Mouse (Mus musculus) cortical plate, adult 2 months (tissue): ENCODE results near the gene Taar9.
"Not testable (repeated sequence)": the region's sequence is repeated elsewhere in the genome, so short reads cannot be mapped to it uniquely, and the experiment has no call there.

ENCODE experiments used
- CTCF ChIP-seq: fragments of 200-500 bp; IDR thresholded peaks from 2 replicates; pipeline ENCODE4 v1.5.1; 2011; ENCODE audit warnings: mild to moderate bottlenecking, control low read depth, low read length; ENCODE audit not compliant: insufficient read depth; ENCODE audit errors: extremely low read depth
- POLR2A ChIP-seq: fragments of 200-500 bp; IDR thresholded peaks from 2 replicates; pipeline ENCODE4 v1.6.1; 2011; ENCODE audit warnings: mild to moderate bottlenecking, low read length, control low read depth; ENCODE audit not compliant: insufficient read depth; ENCODE audit errors: extremely low read depth

GRCm38 (mm10) chr10:24076200-24076599 is 33.1 kb downstream of the Taar9 start, which contains the start of gene Taar8a:
- not testable (repeated sequence) for TF ChIP-seq POLR2A, CTCF
